Mouse (Mus musculus) forebrain, embryonic 14.5 days (tissue): Measurements from ENCODE around the gene D6Wsu163e. TPM values are rescaled to one million over a fixed set of nuclear protein-coding genes. Genes with fewer than 3 reads are reported as not detected.

ENCODE experiments used
- ATAC-seq: fragments of 200-750 bp; cut with Nextera tagmentation; 2 replicates; pipeline ENCODE4 v1.8.0; 2017; ENCODE audit warnings: mild to moderate bottlenecking, moderate library complexity
- DNase-seq: peaks from one replicate; pipeline ENCODE4 v3.0.0-alpha.2; 2015; ENCODE audit warnings: low spot score
- H3K27ac ChIP-seq: fragments of 300-500 bp; sonication (generic); 2 replicates; pipeline ENCODE4 v1.5.1; 2014; ENCODE audit warnings: low read depth, mild to moderate bottlenecking, control low read depth, low read length, moderate library complexity
- H3K27me3 ChIP-seq: fragments of 300-500 bp; sonication (generic); replicated peaks from 2 replicates; pipeline ENCODE4 v1.6.1; 2014; ENCODE audit warnings: low read length, control low read depth, mixed read lengths; ENCODE audit not compliant: control insufficient read depth, insufficient read depth
- H3K36me3 ChIP-seq: fragments of 300-500 bp; sonication (generic); 2 replicates; pipeline ENCODE4 v1.6.1; 2014; ENCODE audit warnings: low read length, control low read depth; ENCODE audit not compliant: control insufficient read depth, insufficient read depth
- H3K4me1 ChIP-seq: fragments of 300-500 bp; sonication (generic); 2 replicates; pipeline ENCODE4 v1.6.1; 2014; ENCODE audit warnings: antibody characterized with exemption, low read length, control low read depth; ENCODE audit not compliant: control insufficient read depth, insufficient read depth
- H3K4me2 ChIP-seq: fragments of 300-500 bp; sonication (generic); 2 replicates; pipeline ENCODE4 v1.6.1; 2014; ENCODE audit warnings: mild to moderate bottlenecking, control low read depth, low read length
- H3K4me3 ChIP-seq: fragments of 300-500 bp; sonication (generic); 2 replicates; pipeline ENCODE4 v1.5.1; 2014; ENCODE audit warnings: low read depth, low read length, control low read depth
- H3K9ac ChIP-seq: fragments of 300-500 bp; sonication (generic); 2 replicates; pipeline ENCODE4 v1.6.1; 2014; ENCODE audit warnings: mild to moderate bottlenecking, low read length, control low read depth, moderate library complexity
- H3K9me3 ChIP-seq: fragments of 300-500 bp; sonication (generic); replicated peaks from 2 replicates; pipeline ENCODE4 v1.6.1; 2016; ENCODE audit warnings: low read length, control low read depth, mixed read lengths; ENCODE audit not compliant: control insufficient read depth
- WGBS: fragments of 180-500 bp; shearing (Covaris S2); extraction: QIAGEN DNeasy Blood & Tissue Kit; methylation state at CpG from one replicate; pipeline ENCODE4 v1.1.7; 2014; 5-methylcytosine and 5-hydroxymethylcytosine counted together
- polyA plus RNA-seq: library from polyadenylated mRNA; unstranded; fragments of >200 nt; fragmentation: Nextera tagmentation; extraction: Ambion mirVana; gene quantifications from 2 replicates; pipeline ENCODE4 v1.2.1, GENCODE M21; 2014

The D6Wsu163e gene
- polyA plus RNA-seq, 1 experiment from 2014 or later = 33.0 TPM

GRCm38 (mm10) chr6:126938853-126939486 is 792 bp upstream of the D6Wsu163e start:
- ATAC-seq (0 out of 2 replicates have a peak, but pooled peaks have one; percentile 1), DNase-seq (no peak)
- Histone ChIP-seq H3K9ac (peak overlapping the region; percentile 69), H3K4me2 (peak overlapping the region; percentile 82), H3K4me3 (peak overlapping the region; percentile 68), H3K27ac (no peak overlapping the region), H3K27me3 (no peaks in the 10 kb centered on the region), H3K9me3 (no peaks in the 10 kb centered on the region), H3K4me1 (peaks cover 14% of the 10 kb centered on the region), H3K36me3 (peaks cover 20% of the 10 kb centered on the region)
- under 1% methylated on average over 30 of the region's 31 CpGs for WGBS

GRCm38 (mm10) chr6:126940451-126940850 is 689 bp downstream of the D6Wsu163e start:
- H3K9ac ChIP-seq = peak overlapping the region; percentile 53
- H3K36me3 ChIP-seq = peaks cover 26% of the 10 kb centered on the region
- 3% methylated on average over 5 of the region's 5 CpGs for WGBS
- peak overlapping the region; percentile 82 for H3K4me2 ChIP-seq
- peak overlapping the region; percentile 68 for H3K4me3 ChIP-seq
- H3K27ac ChIP-seq = no peak overlapping the region
- no peak for ATAC-seq
- H3K9me3 ChIP-seq = no peaks in the 10 kb centered on the region
- no peaks in the 10 kb centered on the region for H3K27me3 ChIP-seq
- peaks cover 14% of the 10 kb centered on the region for H3K4me1 ChIP-seq
- DNase-seq = peak; percentile 27

- WGBS = 81% methylated on average over 4 of the region's 4 CpGs
- Histone ChIP-seq H3K27me3 (no peaks in the 10 kb centered on the region), H3K9ac (no peak overlapping the region), H3K4me2 (no peak overlapping the region), H3K4me1 (no peaks in the 10 kb centered on the region), H3K4me3 (no peak overlapping the region), H3K27ac (no peak overlapping the region), H3K36me3 (peaks cover 63% of the 10 kb centered on the region), H3K9me3 (no peaks in the 10 kb centered on the region)
- DNase-seq = peak; percentile 51
- ATAC-seq = no peak; the same call in 1 of the 2 replicates
Measured at GRCm38 (mm10) chr6:126948336-126948735, 8.6 kb downstream of the D6Wsu163e start.

- Histone ChIP-seq H3K9ac (no peak overlapping the region), H3K4me2 (no peak overlapping the region), H3K9me3 (no peaks in the 10 kb centered on the region), H3K36me3 (peaks cover 50% of the 10 kb centered on the region), H3K27me3 (no peaks in the 10 kb centered on the region), H3K27ac (no peak overlapping the region), H3K4me1 (no peaks in the 10 kb centered on the region), H3K4me3 (no peak overlapping the region)
- peak; percentile 63 for ATAC-seq
- peak; percentile 88 for DNase-seq
- WGBS = 9% methylated on average over 10 of the region's 10 CpGs
Measured at GRCm38 (mm10) chr6:126955734-126956133, 16.0 kb downstream of the D6Wsu163e start.

- no peak overlapping the region for H3K4me2 ChIP-seq
- H3K4me1 ChIP-seq = no peaks in the 10 kb centered on the region
- WGBS = 94% methylated on average over 8 of the region's 8 CpGs
- H3K9me3 ChIP-seq = no peaks in the 10 kb centered on the region
- ATAC-seq (no peak), DNase-seq (no peak)
- H3K27me3 ChIP-seq = no peaks in the 10 kb centered on the region
- H3K9ac ChIP-seq = no peak overlapping the region
- H3K27ac ChIP-seq = no peak overlapping the region
- no peak overlapping the region for H3K4me3 ChIP-seq
- H3K36me3 ChIP-seq = peaks cover 42% of the 10 kb centered on the region
Measured at GRCm38 (mm10) chr6:126961371-126962018, 21.7 kb downstream of the D6Wsu163e start.

- H3K9me3 ChIP-seq = no peaks in the 10 kb centered on the region
- H3K9ac ChIP-seq = no peak overlapping the region
- no peak overlapping the region for H3K4me2 ChIP-seq
- H3K27me3 ChIP-seq = no peaks in the 10 kb centered on the region
- ATAC-seq (no peak), DNase-seq (no peak)
- H3K4me3 ChIP-seq = no peak overlapping the region
- peaks cover 39% of the 10 kb centered on the region for H3K36me3 ChIP-seq
- 97% methylated on average over 5 of the region's 5 CpGs for WGBS
- H3K4me1 ChIP-seq = no peaks in the 10 kb centered on the region
- H3K27ac ChIP-seq = no peak overlapping the region
Measured at GRCm38 (mm10) chr6:126962709-126963108, 22.9 kb downstream of the D6Wsu163e start.

GRCm38 (mm10) chr6:126963426-126963825 is 23.7 kb downstream of the D6Wsu163e start:
- ATAC-seq = no peak

GRCm38 (mm10) chr6:126966241-126967026 is 26.7 kb downstream of the D6Wsu163e start:
- no peaks in the 10 kb centered on the region for H3K9me3 ChIP-seq
- no peaks in the 10 kb centered on the region for H3K4me1 ChIP-seq
- no peaks in the 10 kb centered on the region for H3K27me3 ChIP-seq
- H3K36me3 ChIP-seq = peaks cover 51% of the 10 kb centered on the region
- no peak overlapping the region for H3K4me2 ChIP-seq
- 89% methylated on average over 14 of the region's 14 CpGs for WGBS
- no peak overlapping the region for H3K9ac ChIP-seq
- DNase-seq (no peak), ATAC-seq (no peak)
- no peak overlapping the region for H3K27ac ChIP-seq
- no peak overlapping the region for H3K4me3 ChIP-seq

More at GRCm38 (mm10) chr6:126963426-126963825, 23.7 kb downstream of the D6Wsu163e start:
- no peaks in the 10 kb centered on the region for H3K27me3 ChIP-seq
- peaks cover 42% of the 10 kb centered on the region for H3K36me3 ChIP-seq
- no peaks in the 10 kb centered on the region for H3K4me1 ChIP-seq
- no peak overlapping the region for H3K9ac ChIP-seq
- no peak overlapping the region for H3K27ac ChIP-seq
- DNase-seq = no peak
- no peak overlapping the region for H3K4me2 ChIP-seq
- whole genome bisulfite sequencing = 88% methylated on average over 9 of the region's 9 CpGs
- H3K4me3 ChIP-seq = no peak overlapping the region
- no peaks in the 10 kb centered on the region for H3K9me3 ChIP-seq
